Mouse (Mus musculus) intestine, embryonic 16.5 days (tissue): ENCODE data around the gene Fam114a2. TPM values are rescaled to one million over a fixed set of nuclear protein-coding genes. Genes with fewer than 3 reads are reported as not detected.

Experiments
- ATAC-seq: fragments of 200-750 bp; cut with Nextera tagmentation; 2 replicates; pipeline ENCODE4 v1.8.0; 2017; ENCODE audit warnings: moderate TSS enrichment, moderate library complexity
- H3K27ac ChIP-seq: fragments of 300-500 bp; sonication (generic); 2 replicates; pipeline ENCODE4 v1.5.1; 2014; ENCODE audit warnings: mild to moderate bottlenecking, low read length
- H3K27me3 ChIP-seq: fragments of 300-500 bp; sonication (generic); replicated peaks from 2 replicates; pipeline ENCODE4 v1.6.1; 2014; ENCODE audit warnings: low read length, control low read depth, mixed read lengths; ENCODE audit not compliant: control insufficient read depth, insufficient read depth
- H3K36me3 ChIP-seq: fragments of 300-500 bp; sonication (generic); 2 replicates; pipeline ENCODE4 v1.6.1; 2014; ENCODE audit warnings: low read length, control low read depth; ENCODE audit not compliant: control insufficient read depth, insufficient read depth
- H3K4me1 ChIP-seq: fragments of 300-500 bp; sonication (generic); 2 replicates; pipeline ENCODE4 v1.6.1; 2014; ENCODE audit warnings: low read length, control low read depth, mixed read lengths; ENCODE audit not compliant: control insufficient read depth, insufficient read depth
- H3K4me2 ChIP-seq: fragments of 300-500 bp; sonication (generic); 2 replicates; pipeline ENCODE4 v1.6.1; 2014; ENCODE audit warnings: low read depth, low read length, control low read depth
- H3K4me3 ChIP-seq: fragments of 300-500 bp; sonication (generic); 2 replicates; pipeline ENCODE4 v1.5.1; 2014; ENCODE audit warnings: mild to moderate bottlenecking, low read length
- H3K9ac ChIP-seq: fragments of 300-500 bp; sonication (generic); 2 replicates; pipeline ENCODE4 v1.6.1; 2014; ENCODE audit warnings: low read depth, low read length
- H3K9me3 ChIP-seq: fragments of 300-500 bp; sonication (generic); 2 replicates; pipeline ENCODE4 v1.6.1; 2016; ENCODE audit warnings: low read length, control low read depth; ENCODE audit not compliant: control insufficient read depth
- WGBS: fragments of 180-500 bp; shearing (Covaris S2); extraction: QIAGEN DNeasy Blood & Tissue Kit; methylation state at CpG from one replicate; pipeline ENCODE4 v1.1.7; 2014; 5-methylcytosine and 5-hydroxymethylcytosine counted together
- polyA plus RNA-seq: library from polyadenylated mRNA; unstranded; fragments of >200 nt; fragmentation: Nextera tagmentation; extraction: Ambion mirVana; gene quantifications from 2 replicates; pipeline ENCODE4 v1.2.1, GENCODE M21; 2015

Fam114a2 gene
- polyA plus RNA-seq, 1 experiment from 2014 or later = 90.5 TPM

DNA sequence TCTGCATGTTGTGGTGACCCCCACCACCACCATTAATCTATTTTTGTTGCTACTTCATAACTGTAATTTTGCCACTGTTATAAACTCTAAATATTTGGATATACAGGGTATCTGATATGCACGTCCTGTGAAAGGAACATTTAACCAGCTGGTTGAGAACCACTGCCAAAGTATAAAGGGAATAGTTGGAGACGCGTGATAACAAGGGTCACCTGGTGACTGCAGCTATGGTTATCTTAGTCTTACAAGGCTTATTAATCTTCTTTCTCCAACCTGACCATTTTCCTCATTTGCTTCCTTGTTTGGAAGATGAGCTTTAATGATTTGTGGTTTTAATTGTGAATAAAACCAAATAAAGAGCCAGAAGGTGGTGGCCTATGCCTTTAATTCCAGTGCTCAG, 5.0 kb upstream of the Fam114a2 start:
- H3K9me3 ChIP-seq = no peaks in the 10 kb centered on the region
- no peak overlapping the region for H3K9ac ChIP-seq
- H3K4me3 ChIP-seq = no peak overlapping the region
- H3K4me1 ChIP-seq = peaks cover 3% of the 10 kb centered on the region; the same call in 1 of the 2 replicates
- H3K27me3 ChIP-seq = no peaks in the 10 kb centered on the region
- WGBS = 76% methylated on average over 3 of the region's 3 CpGs
- H3K4me2 ChIP-seq = no peak overlapping the region
- H3K36me3 ChIP-seq = no peaks in the 10 kb centered on the region; the same call in 1 of the 2 replicates
- no peak overlapping the region for H3K27ac ChIP-seq
- no peak for ATAC-seq

DNA sequence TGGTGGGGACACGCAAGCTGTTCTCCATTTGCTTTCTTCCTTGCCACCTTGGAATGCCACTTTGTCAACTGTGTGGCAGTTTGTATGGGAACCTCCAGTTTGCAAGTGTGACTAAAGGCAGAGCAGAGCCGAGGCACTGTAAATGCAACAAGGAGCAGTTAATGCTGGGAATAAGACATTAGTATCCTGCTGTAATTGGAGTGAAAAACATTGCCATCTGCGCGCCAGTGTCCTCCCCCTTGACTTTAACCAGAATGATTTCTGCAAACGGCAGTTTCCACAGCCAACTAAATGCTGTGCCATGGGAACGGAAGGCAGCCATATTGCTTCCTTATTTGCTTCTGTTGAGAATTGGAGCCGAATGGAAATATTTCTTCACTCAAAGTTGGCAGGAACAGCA, 3.6 kb upstream of the Fam114a2 start:
- Histone ChIP-seq H3K36me3 (no peaks in the 10 kb centered on the region), H3K4me2 (no peak overlapping the region), H3K4me3 (no peak overlapping the region), H3K9ac (no peak overlapping the region), H3K9me3 (no peaks in the 10 kb centered on the region), H3K27ac (no peak overlapping the region), H3K4me1 (peaks cover 9% of the 10 kb centered on the region), H3K27me3 (no peaks in the 10 kb centered on the region)
- 88% methylated on average over 7 of the region's 7 CpGs for WGBS
- no peak for ATAC-seq

DNA sequence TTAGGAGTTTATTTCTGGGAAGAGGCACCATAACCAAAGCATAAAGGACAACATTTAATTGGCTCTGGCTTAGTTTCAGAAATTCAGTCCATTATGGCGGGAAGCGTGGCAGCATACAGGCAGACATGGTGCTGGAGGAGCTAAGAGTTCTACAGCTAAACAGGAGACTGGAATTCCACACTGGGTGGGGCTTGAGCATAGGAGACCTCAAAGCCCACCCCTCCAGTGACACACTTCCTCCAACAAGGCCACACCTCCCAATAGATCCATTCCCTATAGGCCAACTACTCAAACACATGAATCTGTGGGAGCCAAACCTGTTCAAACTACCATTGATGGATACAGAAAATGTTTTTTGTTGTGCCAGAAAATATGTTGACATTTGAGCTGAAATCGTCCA, 2.8 kb upstream of the Fam114a2 start:
- peaks cover 12% of the 10 kb centered on the region for H3K4me1 ChIP-seq
- no peaks in the 10 kb centered on the region for H3K36me3 ChIP-seq
- H3K9ac ChIP-seq = no peak overlapping the region
- no peaks in the 10 kb centered on the region for H3K9me3 ChIP-seq
- H3K4me2 ChIP-seq = no peak overlapping the region
- no peaks in the 10 kb centered on the region for H3K27me3 ChIP-seq
- no peak overlapping the region for H3K4me3 ChIP-seq
- no peak for ATAC-seq
- H3K27ac ChIP-seq = no peak overlapping the region
- WGBS = 98% methylated on average over 3 of the region's 3 CpGs

DNA sequence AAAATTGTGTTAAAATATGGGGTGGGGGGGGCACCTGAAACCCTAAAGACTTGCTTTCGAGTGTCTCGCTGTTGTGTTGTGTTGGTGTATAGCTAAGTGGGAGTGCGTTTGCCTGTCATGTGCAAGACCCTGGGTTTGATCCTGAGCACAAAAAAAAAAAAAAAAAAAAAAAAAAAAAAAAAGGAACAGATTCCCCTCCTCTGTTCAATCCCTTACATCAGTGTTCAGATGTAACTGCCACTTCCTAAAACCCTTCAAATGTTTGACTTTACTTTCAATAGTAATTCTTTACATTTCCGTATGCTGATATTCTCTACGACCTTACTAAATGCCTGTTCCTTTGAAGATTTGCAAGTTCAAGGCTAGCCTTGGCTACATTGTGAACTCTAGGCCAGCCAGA, 887 bp upstream of the Fam114a2 start:
- peak overlapping the region; percentile 94 for H3K9ac ChIP-seq
- no peaks in the 10 kb centered on the region for H3K36me3 ChIP-seq
- no peak for ATAC-seq
- peak overlapping the region; percentile 97 for H3K4me3 ChIP-seq
- 71% methylated on average over 5 of the region's 5 CpGs for WGBS
- no peak overlapping the region for H3K27ac ChIP-seq
- no peaks in the 10 kb centered on the region for H3K27me3 ChIP-seq
- H3K4me2 ChIP-seq = peak overlapping the region; percentile 55
- H3K9me3 ChIP-seq = no peaks in the 10 kb centered on the region
- H3K4me1 ChIP-seq = peaks cover 9% of the 10 kb centered on the region; the same call in 1 of the 2 replicates

DNA sequence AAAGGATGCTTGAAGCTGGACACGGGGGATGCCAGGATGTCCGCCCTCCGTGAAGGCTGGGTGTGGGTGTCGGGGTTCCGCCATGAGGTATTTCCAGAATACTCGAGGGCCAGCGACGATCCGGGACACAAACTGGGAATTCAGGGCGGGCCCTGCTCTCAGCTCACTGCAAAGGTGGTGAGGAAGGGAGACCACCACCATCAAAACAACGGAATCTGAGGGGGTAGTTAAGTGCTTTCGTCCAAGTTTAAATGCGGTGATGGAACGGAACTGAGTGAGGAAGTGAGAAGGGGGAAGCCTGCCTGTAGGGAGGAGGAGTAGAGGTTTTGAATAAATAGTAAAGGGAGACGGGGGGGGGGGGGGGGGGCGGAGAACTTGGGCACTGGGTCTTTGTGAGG, 333 bp upstream of the Fam114a2 start:
- ATAC-seq = peak; percentile 47
- Histone ChIP-seq H3K4me3 (peak overlapping the region; percentile 97), H3K4me2 (peak overlapping the region; percentile 55), H3K36me3 (no peaks in the 10 kb centered on the region), H3K27ac (peak overlapping the region; percentile 92), H3K27me3 (no peaks in the 10 kb centered on the region), H3K4me1 (peaks cover 9% of the 10 kb centered on the region; the same call in 1 of the 2 replicates), H3K9ac (peak overlapping the region; percentile 94), H3K9me3 (no peaks in the 10 kb centered on the region)
- under 1% methylated on average over 14 of the region's 16 CpGs for WGBS

DNA sequence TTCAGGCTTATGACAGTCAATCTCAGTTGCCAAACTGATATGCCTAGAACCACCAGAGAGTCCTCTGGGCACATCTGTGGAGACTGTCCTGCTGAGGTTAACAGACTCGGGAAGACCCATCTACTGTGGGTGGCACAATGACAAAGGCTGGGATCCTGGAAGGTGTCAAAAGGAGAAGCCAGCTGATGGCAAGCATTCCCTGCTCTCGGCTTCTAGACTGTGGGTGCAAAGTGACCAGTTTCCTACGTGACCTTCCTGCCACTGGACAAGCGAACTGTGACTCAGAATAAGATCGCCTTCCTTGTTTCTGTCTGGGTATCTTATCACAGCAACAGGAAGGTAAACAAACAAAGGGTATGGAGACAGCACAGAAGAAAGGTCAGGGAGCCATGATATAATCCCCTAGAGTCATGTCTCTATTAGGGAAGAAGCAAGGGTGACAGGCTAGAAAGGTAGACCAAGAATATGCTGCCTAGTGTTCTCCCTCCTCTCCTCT, 1.4 kb downstream of the Fam114a2 start:
- no peaks in the 10 kb centered on the region for H3K27me3 ChIP-seq
- ATAC-seq = no peak
- H3K36me3 ChIP-seq = peaks cover 6% of the 10 kb centered on the region
- H3K4me1 ChIP-seq = peaks cover 9% of the 10 kb centered on the region; the same call in 1 of the 2 replicates
- no peak overlapping the region for H3K27ac ChIP-seq
- 42% methylated on average over 5 of the region's 5 CpGs for WGBS
- no peak overlapping the region for H3K9ac ChIP-seq
- H3K4me2 ChIP-seq = peak overlapping the region; percentile 61
- no peaks in the 10 kb centered on the region for H3K9me3 ChIP-seq
- no peak overlapping the region for H3K4me3 ChIP-seq

DNA sequence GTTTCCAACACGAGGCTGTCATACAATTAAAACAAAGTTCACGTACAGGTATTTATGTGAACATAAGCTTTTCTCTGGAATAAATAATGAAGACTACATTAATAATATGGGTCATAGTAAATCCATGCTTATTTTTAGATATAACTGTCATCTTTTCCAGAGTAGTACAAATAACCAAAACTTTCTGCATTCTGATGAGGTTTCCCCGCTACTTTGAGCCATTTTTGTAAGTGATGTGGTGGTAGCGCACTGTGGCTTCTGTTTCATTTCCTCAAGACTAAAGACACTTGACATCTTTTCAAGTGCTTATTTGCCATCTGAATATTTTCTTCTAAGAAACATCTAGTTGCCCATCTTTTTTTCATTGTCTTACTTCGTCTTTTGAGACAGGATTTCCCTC, 3.2 kb downstream of the Fam114a2 start:
- Histone ChIP-seq H3K27me3 (no peaks in the 10 kb centered on the region), H3K4me3 (no peak overlapping the region), H3K4me1 (peaks cover 9% of the 10 kb centered on the region; the same call in 1 of the 2 replicates), H3K27ac (no peak overlapping the region), H3K9me3 (no peaks in the 10 kb centered on the region), H3K4me2 (no peak overlapping the region), H3K36me3 (peaks cover 9% of the 10 kb centered on the region), H3K9ac (no peak overlapping the region)
- ATAC-seq = no peak
- WGBS = 87% methylated on average over 5 of the region's 5 CpGs

DNA sequence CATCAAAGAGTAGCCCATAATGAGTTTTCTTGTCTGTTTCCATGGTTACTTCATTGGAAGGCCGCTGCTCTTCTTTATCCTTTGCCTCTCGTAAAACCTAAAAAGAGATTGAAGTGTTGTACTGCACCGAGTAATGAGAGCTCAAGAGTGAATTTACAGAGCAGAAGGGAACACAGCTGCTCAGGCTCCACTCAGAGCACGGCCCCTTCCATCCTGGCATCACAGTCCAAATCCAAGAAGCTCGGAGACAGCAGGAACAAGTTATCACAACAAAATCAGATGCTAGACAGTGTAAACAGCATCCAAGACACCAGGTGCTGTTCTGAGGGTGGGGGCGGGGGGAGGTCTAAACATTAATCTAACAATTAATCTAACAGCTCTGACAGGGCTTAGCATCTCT, 11.5 kb downstream of the Fam114a2 start:
- no peak overlapping the region for H3K27ac ChIP-seq
- H3K4me1 ChIP-seq = no peaks in the 10 kb centered on the region
- no peak overlapping the region for H3K4me3 ChIP-seq
- 62% methylated on average over 6 of the region's 6 CpGs for WGBS
- H3K27me3 ChIP-seq = no peaks in the 10 kb centered on the region
- no peak for ATAC-seq
- H3K4me2 ChIP-seq = no peak overlapping the region
- no peak overlapping the region for H3K9ac ChIP-seq
- peaks cover 14% of the 10 kb centered on the region; the same call in 1 of the 2 replicates for H3K36me3 ChIP-seq
- no peaks in the 10 kb centered on the region for H3K9me3 ChIP-seq

DNA sequence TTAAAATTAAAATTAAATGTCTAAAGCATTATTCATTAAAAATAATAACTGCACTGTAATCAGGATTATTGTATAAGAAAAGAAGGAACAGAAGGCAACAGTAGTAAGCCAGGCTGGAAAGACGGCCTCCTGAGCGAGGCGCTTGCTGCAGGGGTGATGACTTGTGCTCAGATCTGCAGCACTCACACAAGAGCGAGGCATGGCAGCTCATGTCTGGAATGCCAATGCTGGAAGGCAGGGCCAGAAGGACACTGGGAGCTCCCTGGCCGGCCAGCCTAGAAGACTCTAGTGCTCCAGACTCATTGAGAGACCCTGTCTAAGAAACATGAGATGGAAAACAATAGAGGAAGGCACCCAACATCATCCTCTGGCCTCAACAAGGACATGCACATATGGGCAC, 15.3 kb downstream of the Fam114a2 start:
- Histone ChIP-seq H3K4me1 (no peaks in the 10 kb centered on the region), H3K27me3 (no peaks in the 10 kb centered on the region), H3K4me2 (no peak overlapping the region), H3K9me3 (no peaks in the 10 kb centered on the region), H3K36me3 (peaks cover 13% of the 10 kb centered on the region; the same call in 1 of the 2 replicates), H3K4me3 (no peak overlapping the region), H3K9ac (no peak overlapping the region), H3K27ac (no peak overlapping the region)
- no peak for ATAC-seq
- WGBS = 90% methylated on average over 5 of the region's 5 CpGs

DNA sequence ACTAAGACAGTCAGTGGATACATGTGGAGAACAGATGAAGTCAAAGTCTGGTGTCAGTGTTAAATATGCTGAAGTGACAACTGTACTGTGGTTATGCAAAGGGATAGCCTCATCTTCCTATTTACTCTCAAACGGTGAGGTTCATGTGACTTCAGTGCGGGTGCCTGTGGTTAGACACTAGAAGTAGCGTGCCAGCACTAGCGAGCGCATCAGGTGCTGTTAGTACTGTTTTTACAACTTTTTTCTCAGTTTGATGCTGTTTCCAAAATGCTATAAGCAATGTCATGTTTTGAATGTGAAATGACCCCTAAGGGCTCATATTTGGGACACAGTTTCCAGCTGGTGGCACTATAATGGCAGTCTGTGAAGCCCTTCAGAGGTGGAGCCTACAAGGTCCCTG, 20.2 kb downstream of the Fam114a2 start:
- H3K27ac ChIP-seq = no peak overlapping the region
- no peak overlapping the region for H3K4me2 ChIP-seq
- peaks cover 18% of the 10 kb centered on the region; the same call in 1 of the 2 replicates for H3K36me3 ChIP-seq
- no peaks in the 10 kb centered on the region for H3K9me3 ChIP-seq
- 94% methylated on average over 5 of the region's 5 CpGs for WGBS
- no peak for ATAC-seq
- H3K27me3 ChIP-seq = no peaks in the 10 kb centered on the region
- no peak overlapping the region for H3K4me3 ChIP-seq
- 0 out of 2 replicates have a peak, but pooled peaks cover 4% of the 10 kb centered on the region for H3K4me1 ChIP-seq
- no peak overlapping the region for H3K9ac ChIP-seq
